Mouse (Mus musculus) midbrain, embryonic 16.5 days (tissue): Measurements from ENCODE around the gene Ublcp1. TPM values are rescaled to one million over a fixed set of nuclear protein-coding genes. Genes with fewer than 3 reads are reported as not detected.

Experiments used
- ATAC-seq: fragments of 200-750 bp; cut with Nextera tagmentation; 2 replicates; pipeline ENCODE4 v1.8.0; 2017; ENCODE audit warnings: moderate TSS enrichment
- H3K27ac ChIP-seq: fragments of 300-500 bp; sonication (generic); 2 replicates; pipeline ENCODE4 v1.5.1; 2014; ENCODE audit warnings: mild to moderate bottlenecking, low read length, mixed read lengths
- H3K27me3 ChIP-seq: fragments of 300-500 bp; sonication (generic); 2 replicates; pipeline ENCODE4 v1.6.1; 2014; ENCODE audit warnings: low read depth, low read length, mixed read lengths; ENCODE audit not compliant: control insufficient read depth, insufficient read depth
- H3K36me3 ChIP-seq: fragments of 300-500 bp; sonication (generic); 2 replicates; pipeline ENCODE4 v1.6.1; 2014; ENCODE audit warnings: mild to moderate bottlenecking, low read length, moderate library complexity, mixed read lengths; ENCODE audit not compliant: control insufficient read depth, insufficient read depth
- H3K4me1 ChIP-seq: fragments of 300-500 bp; sonication (generic); 2 replicates; pipeline ENCODE4 v1.6.1; 2014; ENCODE audit warnings: mild to moderate bottlenecking, low read length, mixed read lengths; ENCODE audit not compliant: control insufficient read depth, insufficient read depth
- H3K4me2 ChIP-seq: fragments of 300-500 bp; sonication (generic); 2 replicates; pipeline ENCODE4 v1.6.1; 2014; ENCODE audit warnings: mild to moderate bottlenecking, low read length, mixed read lengths
- H3K4me3 ChIP-seq: fragments of 300-500 bp; sonication (generic); 2 replicates; pipeline ENCODE4 v1.5.1; 2014; ENCODE audit warnings: low read depth, mild to moderate bottlenecking, low read length, moderate library complexity, mixed read lengths
- H3K9ac ChIP-seq: fragments of 300-500 bp; sonication (generic); 2 replicates; pipeline ENCODE4 v1.6.1; 2014; ENCODE audit warnings: low read depth, low read length, mixed read lengths
- H3K9me3 ChIP-seq: fragments of 300-500 bp; sonication (generic); replicated peaks from 2 replicates; pipeline ENCODE4 v1.6.1; 2014; ENCODE audit warnings: mild to moderate bottlenecking, low read length, mixed read lengths; ENCODE audit not compliant: control insufficient read depth, poor library complexity, severe bottlenecking
- whole genome bisulfite sequencing: fragments of 180-500 bp; shearing (Covaris S2); extraction: QIAGEN DNeasy Blood & Tissue Kit; methylation state at CpG from one replicate; pipeline ENCODE4 v1.1.7; 2014; 5-methylcytosine and 5-hydroxymethylcytosine counted together
- microRNA-seq: library from miRNA; unstranded; fragments of <30 nt; microRNA quantifications from one replicate; pipeline ENCODE4, GENCODE M21; 2017
- polyA plus RNA-seq: library from polyadenylated mRNA; unstranded; fragments of >200 nt; fragmentation: Nextera tagmentation; extraction: Ambion mirVana; gene quantifications from 2 replicates; pipeline ENCODE4 v1.2.1, GENCODE M21; 2015

The Ublcp1 gene
- polyA plus RNA-seq, 1 experiment from 2014 or later: 63.6 TPM

DNA sequence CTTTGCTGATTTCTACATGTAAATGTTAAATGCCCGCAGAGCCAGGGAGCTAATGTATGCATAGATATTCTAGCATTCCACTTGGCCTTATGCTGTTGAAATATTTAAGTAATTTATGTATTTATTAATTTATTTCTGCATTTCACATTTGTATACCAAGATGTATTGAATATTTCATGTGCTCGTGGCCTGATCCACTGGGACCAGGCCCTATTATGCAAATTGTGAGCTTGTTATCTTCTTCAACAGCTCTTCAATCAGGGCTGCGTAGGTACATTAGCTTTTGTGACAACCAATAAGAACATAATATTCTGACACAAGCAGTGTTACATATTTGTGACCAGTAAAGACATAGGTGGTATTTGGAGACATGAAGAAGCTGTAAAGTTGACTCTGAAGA is 56.9 kb downstream of the Ublcp1 start:
- Histone ChIP-seq H3K9me3 (no peaks in the 10 kb centered on the region), H3K36me3 (no peaks in the 10 kb centered on the region), H3K27me3 (no peaks in the 10 kb centered on the region), H3K4me3 (no peak overlapping the region), H3K4me2 (no peak overlapping the region), H3K9ac (no peak overlapping the region), H3K4me1 (no peaks in the 10 kb centered on the region), H3K27ac (no peak overlapping the region)
- ATAC-seq: no peak
- 57% methylated on average over 3 of the region's 3 CpGs for WGBS

DNA sequence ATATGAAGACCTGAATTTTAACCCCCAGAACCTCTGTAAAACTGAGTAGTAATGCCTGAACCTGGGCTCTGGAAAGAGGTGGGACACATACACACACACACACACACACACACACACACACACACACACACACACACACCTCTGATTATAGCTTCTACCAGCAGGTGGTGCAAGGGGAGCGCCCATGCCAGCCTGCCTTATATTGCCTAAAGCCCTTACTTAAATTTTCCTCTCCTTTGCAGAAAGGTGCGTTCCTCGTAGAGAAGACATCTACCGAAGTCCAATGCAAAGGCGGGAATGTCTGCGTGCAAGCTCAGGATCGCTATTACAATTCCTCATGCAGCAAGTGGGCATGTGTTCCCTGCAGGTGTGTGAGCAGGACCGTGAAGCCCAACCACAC is 58.0 kb downstream of the Ublcp1 start:
- ATAC-seq: no peak
- no peaks in the 10 kb centered on the region for H3K4me1 ChIP-seq
- no peaks in the 10 kb centered on the region for H3K9me3 ChIP-seq
- no peak overlapping the region for H3K9ac ChIP-seq
- H3K27ac ChIP-seq: no peak overlapping the region
- 86% methylated on average over 8 of the region's 8 CpGs for WGBS
- no peaks in the 10 kb centered on the region for H3K36me3 ChIP-seq
- H3K4me3 ChIP-seq: no peak overlapping the region
- no peak overlapping the region for H3K4me2 ChIP-seq
- H3K27me3 ChIP-seq: no peaks in the 10 kb centered on the region

DNA sequence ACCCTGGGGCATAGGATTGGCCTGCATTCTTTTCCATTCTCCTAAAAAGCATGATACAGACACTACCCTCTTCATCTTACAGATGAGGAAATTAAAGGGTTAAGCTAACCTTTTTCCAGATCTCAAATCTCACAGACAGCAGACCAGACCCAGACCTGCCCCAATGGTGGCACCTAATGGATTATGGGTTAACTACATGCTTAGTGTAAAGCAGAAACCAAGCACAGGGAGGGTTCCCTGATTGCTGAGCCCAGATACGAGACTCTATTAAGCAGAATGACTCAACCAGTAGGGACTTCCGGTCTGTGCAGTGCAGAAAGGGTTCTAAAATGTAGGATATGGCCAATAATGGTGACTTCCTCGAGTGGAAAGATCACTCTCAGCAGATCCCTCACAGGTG is 59.9 kb downstream of the Ublcp1 start:
- Histone ChIP-seq H3K4me1 (peaks cover 7% of the 10 kb centered on the region; the same call in 1 of the 2 replicates), H3K4me2 (no peak overlapping the region), H3K4me3 (no peak overlapping the region), H3K27ac (no peak overlapping the region), H3K9ac (no peak overlapping the region), H3K36me3 (no peaks in the 10 kb centered on the region), H3K27me3 (no peaks in the 10 kb centered on the region), H3K9me3 (no peaks in the 10 kb centered on the region)
- ATAC-seq: no peak
- 65% methylated on average over 3 of the region's 3 CpGs for WGBS

DNA sequence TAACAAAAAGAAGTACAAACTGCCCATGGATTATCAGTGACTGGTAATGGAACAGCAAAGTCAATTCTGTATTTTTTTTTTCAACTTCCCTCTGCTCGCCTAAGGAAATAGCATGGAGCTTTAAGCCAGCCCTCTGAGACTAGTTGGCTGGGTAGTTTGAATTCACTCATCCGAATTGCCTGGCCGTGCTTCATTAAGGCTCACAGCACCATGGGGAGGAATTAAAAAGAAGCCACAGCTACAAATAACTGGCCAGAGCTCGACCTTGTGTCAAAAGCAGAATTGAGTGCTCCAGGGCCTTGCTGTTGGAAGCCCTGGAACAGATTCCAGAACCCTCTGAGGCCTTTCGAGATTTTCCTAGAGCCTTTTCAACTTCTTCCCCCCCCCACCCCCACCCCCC is 61.7 kb downstream of the Ublcp1 start:
- H3K27me3 ChIP-seq: no peaks in the 10 kb centered on the region
- H3K4me3 ChIP-seq: no peak overlapping the region
- H3K9ac ChIP-seq: no peak overlapping the region
- peaks cover 7% of the 10 kb centered on the region; the same call in 1 of the 2 replicates for H3K4me1 ChIP-seq
- 8% methylated on average over 5 of the region's 5 CpGs for WGBS
- no peak overlapping the region for H3K27ac ChIP-seq
- H3K36me3 ChIP-seq: no peaks in the 10 kb centered on the region
- ATAC-seq: no peak
- no peaks in the 10 kb centered on the region for H3K9me3 ChIP-seq
- H3K4me2 ChIP-seq: no peak overlapping the region

DNA sequence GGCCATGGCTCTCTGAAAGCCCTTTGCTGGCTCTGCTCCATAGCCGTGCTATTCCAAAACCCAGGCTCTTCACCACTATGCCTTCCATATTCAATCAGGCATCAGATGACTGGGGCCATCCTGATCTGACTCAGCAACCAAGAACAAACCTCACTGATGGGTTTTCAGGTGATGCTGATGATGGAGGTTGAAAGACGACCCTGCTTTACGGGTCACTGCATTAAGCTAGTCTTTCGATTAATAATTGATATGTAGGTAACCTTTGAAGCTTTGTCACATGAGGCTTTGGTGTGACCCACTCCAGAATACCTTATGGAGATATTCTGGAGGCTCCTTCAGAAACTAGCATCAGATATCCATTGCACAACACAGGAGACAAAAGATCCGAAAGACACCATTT is 63.8 kb downstream of the Ublcp1 start:
- 53% methylated on average over 5 of the region's 5 CpGs for WGBS
- Histone ChIP-seq H3K9me3 (no peaks in the 10 kb centered on the region), H3K36me3 (no peaks in the 10 kb centered on the region), H3K4me2 (no peak overlapping the region), H3K27me3 (no peaks in the 10 kb centered on the region), H3K27ac (no peak overlapping the region), H3K9ac (no peak overlapping the region), H3K4me1 (peaks cover 7% of the 10 kb centered on the region; the same call in 1 of the 2 replicates), H3K4me3 (no peak overlapping the region)
- no peak for ATAC-seq

DNA sequence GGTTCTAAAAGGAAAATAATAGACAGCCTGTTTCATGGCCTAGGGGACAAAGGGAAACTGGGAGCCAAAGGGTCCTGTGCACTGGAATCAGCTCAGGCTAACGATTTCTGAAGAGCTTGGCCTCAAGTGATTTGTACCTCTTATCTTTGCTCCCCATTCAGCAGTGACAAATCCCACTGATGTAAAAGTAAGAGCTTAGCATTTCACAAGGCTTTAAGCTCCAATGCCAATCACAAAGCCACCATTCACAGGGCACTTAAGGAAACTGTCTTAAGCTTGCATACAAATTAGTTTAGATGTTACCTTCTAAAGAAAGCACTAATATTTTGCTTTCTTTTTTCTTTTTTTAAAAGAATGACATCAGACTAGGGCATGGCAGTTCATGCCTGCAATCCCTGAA is 64.3 kb downstream of the Ublcp1 start:
- no peak overlapping the region for H3K4me3 ChIP-seq
- no peak overlapping the region for H3K9ac ChIP-seq
- ATAC-seq: peak; percentile 56

DNA sequence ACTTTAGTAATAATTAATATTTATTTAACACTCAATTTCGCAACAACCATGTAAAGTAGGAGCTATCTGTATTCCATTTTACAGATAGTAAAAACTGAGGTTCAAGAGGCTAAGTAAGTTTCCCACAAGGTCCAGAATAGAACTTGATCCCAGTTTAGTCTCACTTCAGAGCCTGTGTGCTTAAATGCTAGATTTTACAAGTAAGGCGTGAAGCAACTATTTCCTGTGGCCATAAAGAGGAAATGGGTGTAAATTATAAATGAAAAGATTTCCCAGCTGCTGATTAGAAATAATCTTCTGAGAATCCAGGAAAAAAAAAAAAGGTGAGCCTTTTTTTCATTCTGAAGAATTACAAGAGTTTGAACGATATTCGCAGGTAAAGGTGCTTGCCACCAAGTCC is 65.2 kb downstream of the Ublcp1 start:
- H3K4me3 ChIP-seq: no peak overlapping the region
- no peak overlapping the region for H3K4me2 ChIP-seq
- peaks cover 7% of the 10 kb centered on the region; the same call in 1 of the 2 replicates for H3K4me1 ChIP-seq
- no peak for ATAC-seq
- H3K27ac ChIP-seq: no peak overlapping the region
- H3K36me3 ChIP-seq: no peaks in the 10 kb centered on the region
- WGBS: 86% methylated on average over 4 of the region's 4 CpGs
- H3K9ac ChIP-seq: no peak overlapping the region
- no peaks in the 10 kb centered on the region for H3K9me3 ChIP-seq
- H3K27me3 ChIP-seq: no peaks in the 10 kb centered on the region

More for the DNA sequence above, 64.3 kb downstream of the Ublcp1 start:
- WGBS: 10% methylated on average over 1 of the region's 1 CpGs
- peaks cover 7% of the 10 kb centered on the region; the same call in 1 of the 2 replicates for H3K4me1 ChIP-seq
- no peak overlapping the region for H3K27ac ChIP-seq
- H3K27me3 ChIP-seq: no peaks in the 10 kb centered on the region
- H3K36me3 ChIP-seq: no peaks in the 10 kb centered on the region
- H3K4me2 ChIP-seq: no peak overlapping the region
- no peaks in the 10 kb centered on the region for H3K9me3 ChIP-seq

Small RNAs within 50 kb of the gene (microRNA-seq; reads per million reads assigned to microRNA genes)
- not detected for gene Gm22121

Other genes with a start within 250 kb of the Ublcp1 start
- not detected in 2 replicates for gene Il12b, start 70.4 kb downstream of the Ublcp1 start, polyA plus RNA-seq
- 108 and 110 TPM in 2 replicates for gene Rnf145, start 48.5 kb upstream of the Ublcp1 start, polyA plus RNA-seq
- gene Ebf1, start 146.8 kb upstream of the Ublcp1 start, polyA plus RNA-seq: 52.9 and 53.3 TPM in 2 replicates